Mouse (Mus musculus): Measurements from ENCODE around the gene Eif4e1b. TPM values are rescaled to one million over a fixed set of nuclear protein-coding genes. Genes with fewer than 3 reads are reported as not detected.

The Eif4e1b gene
- polyA plus RNA-seq, 1 experiment from 2014 or later = not detected

DNA sequence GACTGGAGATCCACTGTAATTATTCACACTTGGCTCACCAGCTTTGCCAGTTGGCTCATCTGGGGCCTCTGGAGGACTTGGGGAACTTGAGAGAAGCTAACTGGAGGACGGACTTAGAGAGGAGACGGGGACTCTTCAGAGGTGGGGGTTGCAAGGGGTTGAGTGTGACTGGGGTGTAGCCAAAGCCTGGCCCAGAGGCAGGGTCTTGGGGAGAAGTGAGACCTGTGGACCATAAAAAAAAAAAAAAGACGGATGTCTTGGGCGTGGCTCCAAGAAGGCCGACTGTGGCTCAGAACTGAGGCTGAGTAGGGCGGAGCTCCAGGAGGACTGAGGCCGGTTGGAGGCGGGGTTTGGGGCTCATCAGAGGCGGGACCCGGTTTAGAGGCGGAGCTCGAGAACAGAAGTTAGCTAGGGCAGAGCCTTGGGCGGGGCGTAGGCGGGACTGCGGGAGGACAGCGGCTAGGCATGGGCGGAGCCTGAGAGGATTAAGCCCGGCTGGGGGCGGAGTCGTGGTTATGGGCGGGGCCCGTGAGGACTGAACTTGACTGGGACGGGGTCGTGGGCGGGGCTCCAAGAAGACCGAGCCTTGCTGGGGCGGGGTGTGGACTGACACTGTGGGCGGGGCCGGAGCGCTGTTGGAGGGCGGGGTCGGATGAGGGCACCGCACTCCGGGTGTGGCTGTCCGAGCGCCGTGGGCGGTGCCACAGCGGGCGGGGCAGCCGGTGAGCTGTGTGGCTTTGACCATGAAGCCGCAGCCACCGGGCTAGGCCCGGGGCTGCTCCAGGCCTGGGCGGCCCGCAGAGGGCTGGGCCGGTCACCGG, 5.2 kb downstream of the Eif4e1b start, which contains the start of gene Tspan17:
TSS of gene Tspan17 (plus strand) at position 638 of the 821 bp plus-strand sequence.
- peak; percentile 98 for DNase-seq (ENCODE audit: low spot score)
- H3K27ac ChIP-seq (ENCODE audit: low read length) = peak within 1 kb of the TSS; percentile 63
- no peaks in the 10 kb centered on the region for H3K27me3 ChIP-seq (replicated peaks; ENCODE audit: insufficient read depth, low read length)
- peak; percentile 93 for ATAC-seq
- WGBS = 2% methylated on average over 43 of the region's 49 CpGs
- H3K4me2 ChIP-seq (replicated peaks; ENCODE audit: low read depth, low read length) = peak within 1 kb of the TSS; percentile 97
- no peaks in the 10 kb centered on the region for H3K36me3 ChIP-seq (ENCODE audit: insufficient read depth, low read length)
- H3K9me3 ChIP-seq (ENCODE audit: low read length) = no peaks in the 10 kb centered on the region
- TF ChIP-seq EP300 (IDR thresholded peaks at IDR 0.05) (no peak), CTCF (IDR thresholded peaks at IDR 0.05) (no peak)
- H3K4me3 ChIP-seq (ENCODE audit: low read depth, low read length) = peak within 1 kb of the TSS; percentile 57
- peak within 1 kb of the TSS; percentile 47 for H3K9ac ChIP-seq (replicated peaks; ENCODE audit: low read depth)
- peaks cover 5% of the 10 kb centered on the region for H3K4me1 ChIP-seq (ENCODE audit: insufficient read depth, low read depth, low read length)

DNA sequence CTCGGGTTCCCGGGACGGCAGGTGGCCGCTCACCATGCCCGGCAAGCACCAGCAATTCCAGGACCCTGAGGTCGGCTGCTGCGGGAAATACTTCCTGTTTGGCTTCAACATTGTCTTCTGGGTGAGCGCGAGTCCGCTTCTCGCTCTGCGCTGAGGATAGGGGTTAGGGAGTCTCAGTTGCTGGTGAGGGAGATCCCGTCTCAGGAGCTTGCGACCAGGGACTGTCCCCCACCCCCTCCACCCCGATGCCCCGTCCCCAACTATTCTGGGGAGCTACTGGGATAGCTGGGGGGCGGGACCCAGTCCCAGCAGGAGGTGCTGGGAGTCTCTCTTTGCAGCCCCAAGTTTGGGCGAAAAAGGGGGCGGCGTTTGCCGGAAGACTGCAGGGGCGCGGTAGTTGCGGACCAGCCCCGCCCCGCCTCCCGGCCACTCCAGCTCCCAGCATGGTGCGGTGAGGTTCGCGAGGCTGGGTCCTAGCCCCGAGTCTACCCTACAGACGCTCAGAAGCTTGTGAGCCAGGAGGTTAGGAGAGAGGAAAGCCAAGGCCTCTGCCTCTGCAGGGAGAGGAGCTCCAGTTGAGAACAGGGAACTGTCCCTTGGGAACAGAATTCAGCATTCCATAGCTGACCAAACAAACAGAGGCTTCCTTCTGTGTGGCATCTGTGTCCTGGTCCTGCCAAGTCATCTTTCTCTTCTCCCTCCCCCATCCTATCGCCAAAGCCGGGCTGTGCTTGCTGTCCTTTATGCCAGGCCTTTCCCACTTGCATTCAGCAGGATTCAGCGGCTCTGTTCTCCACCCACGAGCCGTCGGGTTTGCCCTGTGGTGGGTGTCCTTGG, 6.0 kb downstream of the Eif4e1b start:
- Histone ChIP-seq H3K27me3 (replicated peaks; ENCODE audit: insufficient read depth, low read length) (no peaks in the 10 kb centered on the region), H3K4me1 (ENCODE audit: insufficient read depth, low read depth, low read length) (peaks cover 5% of the 10 kb centered on the region), H3K27ac (ENCODE audit: low read length) (peak overlapping the region; percentile 63), H3K36me3 (ENCODE audit: insufficient read depth, low read length) (no peaks in the 10 kb centered on the region), H3K9ac (replicated peaks; ENCODE audit: low read depth) (peak overlapping the region; percentile 47), H3K4me2 (replicated peaks; ENCODE audit: low read depth, low read length) (peak overlapping the region; percentile 97), H3K9me3 (ENCODE audit: low read length) (no peaks in the 10 kb centered on the region), H3K4me3 (ENCODE audit: low read depth, low read length) (peak overlapping the region; percentile 57)
- 1% methylated on average over 34 of the region's 38 CpGs for WGBS
- ATAC-seq = peak; percentile 51
- peak; percentile 59 for DNase-seq (ENCODE audit: low spot score)
- TF ChIP-seq EP300 (IDR thresholded peaks at IDR 0.05) (no peak), CTCF (IDR thresholded peaks at IDR 0.05) (no peak)

DNA sequence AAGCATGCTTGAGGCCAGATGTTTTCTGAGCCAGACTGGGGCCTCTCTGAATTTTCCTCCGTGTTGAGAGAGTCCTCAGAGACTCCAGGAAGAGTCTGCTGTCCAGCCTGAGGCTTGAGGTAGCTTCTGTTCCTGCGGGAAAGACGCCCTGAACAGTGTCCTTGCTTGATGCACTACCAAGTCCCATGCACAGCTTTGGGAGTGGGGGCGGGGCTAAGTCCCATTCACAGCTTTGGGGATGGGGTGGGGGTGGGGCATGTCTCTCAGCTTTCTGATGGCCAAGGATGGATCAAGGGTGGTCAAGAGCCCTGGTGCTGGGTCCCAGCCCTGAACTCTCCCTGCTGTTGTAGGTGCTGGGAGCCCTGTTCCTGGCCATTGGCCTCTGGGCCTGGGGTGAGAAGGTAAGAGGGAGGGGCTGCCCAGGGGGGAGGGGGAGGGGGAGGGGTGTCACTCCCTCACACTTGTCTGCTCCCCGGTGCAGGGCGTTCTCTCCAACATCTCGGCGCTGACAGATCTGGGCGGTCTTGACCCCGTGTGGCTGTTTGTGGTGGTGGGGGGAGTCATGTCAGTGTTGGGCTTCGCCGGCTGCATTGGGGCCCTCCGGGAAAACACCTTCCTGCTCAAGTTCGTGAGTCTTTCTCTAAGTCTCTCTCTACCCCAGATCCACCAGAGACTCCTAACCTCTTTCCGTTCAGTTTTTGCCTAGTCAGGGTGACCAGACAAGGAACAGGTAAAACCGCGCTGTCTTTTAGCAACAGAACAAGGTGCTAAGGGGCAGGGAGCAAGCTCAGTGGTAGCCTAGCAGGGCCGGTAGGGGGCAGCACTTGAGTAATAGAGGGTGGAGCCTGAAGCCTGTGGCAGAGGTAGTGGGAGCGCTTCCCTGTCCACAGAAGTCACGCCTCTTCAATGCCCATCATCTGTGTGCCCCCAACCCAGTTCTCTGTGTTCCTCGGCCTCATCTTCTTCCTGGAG, 8.7 kb downstream of the Eif4e1b start:
- H3K27me3 ChIP-seq (replicated peaks; ENCODE audit: insufficient read depth, low read length) = no peaks in the 10 kb centered on the region
- no peak overlapping the region for H3K4me3 ChIP-seq (ENCODE audit: low read depth, low read length)
- H3K9me3 ChIP-seq (ENCODE audit: low read length) = no peaks in the 10 kb centered on the region
- H3K36me3 ChIP-seq (ENCODE audit: insufficient read depth, low read length) = no peaks in the 10 kb centered on the region
- ATAC-seq (no peak), DNase-seq (ENCODE audit: low spot score) (no peak)
- 25% methylated on average over 21 of the region's 21 CpGs for WGBS
- H3K4me1 ChIP-seq (ENCODE audit: insufficient read depth, low read depth, low read length) = peaks cover 5% of the 10 kb centered on the region
- H3K4me2 ChIP-seq (replicated peaks; ENCODE audit: low read depth, low read length) = no peak overlapping the region
- TF ChIP-seq CTCF (IDR thresholded peaks at IDR 0.05) (peak; percentile 52), EP300 (IDR thresholded peaks at IDR 0.05) (no peak)
- H3K9ac ChIP-seq (replicated peaks; ENCODE audit: low read depth) = no peak overlapping the region
- no peak overlapping the region for H3K27ac ChIP-seq (ENCODE audit: low read length)

DNA sequence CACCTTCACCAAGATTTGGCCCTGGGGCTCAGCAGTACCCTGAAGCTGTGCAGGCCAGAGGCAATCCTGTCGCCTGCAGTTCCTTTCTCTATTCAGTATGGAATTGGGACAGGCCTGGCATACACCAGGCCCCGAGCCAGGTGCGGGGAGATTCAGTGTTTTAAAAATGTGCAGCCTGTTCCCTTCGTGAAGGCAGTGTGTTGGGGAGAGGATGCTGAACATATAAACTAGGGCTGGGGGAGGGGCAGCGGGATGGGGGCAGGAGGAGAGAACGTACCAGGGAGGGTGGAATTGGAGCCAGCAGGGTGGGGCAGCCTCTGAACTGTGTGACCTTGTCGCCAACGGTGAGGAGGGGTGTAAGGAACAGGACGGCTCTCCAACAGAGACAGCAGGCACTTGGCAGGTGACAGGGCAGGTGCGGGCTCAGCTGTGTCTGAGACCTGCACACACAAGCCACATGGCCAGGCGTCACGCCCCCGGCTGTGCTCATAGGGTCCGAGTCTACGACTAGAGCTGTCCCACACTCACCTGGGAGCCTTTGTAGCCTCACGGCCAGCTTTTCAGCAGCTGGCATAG, 10.3 kb downstream of the Eif4e1b start:
- ATAC-seq (no peak), DNase-seq (ENCODE audit: low spot score) (no peak)
- Histone ChIP-seq H3K4me2 (replicated peaks; ENCODE audit: low read depth, low read length) (no peak overlapping the region), H3K9ac (replicated peaks; ENCODE audit: low read depth) (no peak overlapping the region), H3K36me3 (ENCODE audit: insufficient read depth, low read length) (no peaks in the 10 kb centered on the region), H3K9me3 (ENCODE audit: low read length) (no peaks in the 10 kb centered on the region), H3K27me3 (replicated peaks; ENCODE audit: insufficient read depth, low read length) (no peaks in the 10 kb centered on the region), H3K4me1 (ENCODE audit: insufficient read depth, low read depth, low read length) (peaks cover 5% of the 10 kb centered on the region), H3K27ac (ENCODE audit: low read length) (no peak overlapping the region), H3K4me3 (ENCODE audit: low read depth, low read length) (no peak overlapping the region)
- TF ChIP-seq EP300 (IDR thresholded peaks at IDR 0.05) (no peak), CTCF (IDR thresholded peaks at IDR 0.05) (no peak)
- 63% methylated on average over 16 of the region's 16 CpGs for WGBS

DNA sequence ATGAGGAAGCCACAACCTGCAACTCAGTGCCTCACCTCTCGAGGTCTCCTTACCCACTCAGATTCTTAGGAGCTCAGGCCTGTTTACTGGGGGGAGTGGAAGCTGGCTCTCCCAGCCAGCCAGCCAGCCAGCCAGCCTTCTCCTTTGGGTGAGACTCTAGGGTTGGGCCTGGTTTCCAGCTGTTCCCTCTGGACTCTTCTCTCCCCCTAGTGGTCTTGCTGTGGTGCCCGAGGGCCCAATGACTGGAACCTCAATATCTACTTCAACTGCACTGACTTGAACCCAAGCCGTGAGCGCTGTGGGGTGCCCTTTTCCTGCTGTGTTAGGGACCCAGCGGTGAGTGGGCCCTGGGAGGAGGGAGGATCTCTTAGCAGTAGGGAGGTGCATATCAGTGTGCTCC, 11.0 kb downstream of the Eif4e1b start:
- no peak for DNase-seq (ENCODE audit: low spot score)
- Histone ChIP-seq H3K9me3 (ENCODE audit: low read length) (no peaks in the 10 kb centered on the region), H3K4me3 (ENCODE audit: low read depth, low read length) (no peak overlapping the region), H3K27ac (ENCODE audit: low read length) (no peak overlapping the region), H3K27me3 (replicated peaks; ENCODE audit: insufficient read depth, low read length) (no peaks in the 10 kb centered on the region), H3K4me2 (replicated peaks; ENCODE audit: low read depth, low read length) (no peak overlapping the region), H3K4me1 (ENCODE audit: insufficient read depth, low read depth, low read length) (peaks cover 5% of the 10 kb centered on the region), H3K36me3 (ENCODE audit: insufficient read depth, low read length) (no peaks in the 10 kb centered on the region), H3K9ac (replicated peaks; ENCODE audit: low read depth) (no peak overlapping the region)
- WGBS = 57% methylated on average over 5 of the region's 5 CpGs
- TF ChIP-seq CTCF (IDR thresholded peaks at IDR 0.05) = peak; percentile 48
- TF ChIP-seq EP300 (IDR thresholded peaks at IDR 0.05) = no peak
- ATAC-seq = no peak
